Mouse (Mus musculus) yolk sac, embryonic 10.5 days (tissue): ENCODE measurements around the gene Sez6l.

Source experiments
- DNase-seq: peaks from one replicate; pipeline ENCODE4 v3.0.0-alpha.2; 2017; ENCODE audit warnings: low spot score

Sez6l gene

DNA sequence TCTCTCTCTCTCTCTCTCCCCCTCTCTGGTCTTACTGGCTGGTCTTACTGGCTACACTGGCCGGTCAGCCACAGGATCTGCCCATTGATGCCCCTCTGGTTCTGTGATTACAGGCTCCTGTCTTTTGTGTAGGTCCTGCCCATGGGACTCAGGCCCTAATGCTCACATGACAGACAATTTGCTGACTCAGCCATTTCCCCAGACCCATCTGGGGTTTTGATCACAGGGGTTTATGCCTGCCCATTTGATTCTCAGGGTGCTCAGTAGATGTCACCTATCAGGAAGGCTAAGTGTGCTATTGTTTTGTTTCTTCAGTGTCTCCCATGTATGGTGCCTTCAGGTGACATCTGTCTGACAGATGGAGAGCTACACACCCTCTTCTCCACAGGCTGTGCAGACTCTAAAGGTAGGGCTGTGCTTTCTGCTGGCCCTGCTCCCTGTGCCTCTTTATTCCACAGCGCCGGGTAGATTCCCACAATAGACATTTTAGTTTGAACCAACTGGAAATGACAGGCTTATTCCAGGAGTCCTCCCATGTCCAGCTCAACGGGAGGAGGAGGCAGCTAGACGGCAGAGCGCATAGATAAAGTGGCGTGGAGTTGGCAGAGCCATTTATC, 80.1 kb downstream of the Sez6l start:
- no peak for DNase-seq

GRCm38 (mm10) chr5:112493492-112493891, 83.5 kb downstream of the Sez6l start:
- peak; percentile 23 for DNase-seq

DNA sequence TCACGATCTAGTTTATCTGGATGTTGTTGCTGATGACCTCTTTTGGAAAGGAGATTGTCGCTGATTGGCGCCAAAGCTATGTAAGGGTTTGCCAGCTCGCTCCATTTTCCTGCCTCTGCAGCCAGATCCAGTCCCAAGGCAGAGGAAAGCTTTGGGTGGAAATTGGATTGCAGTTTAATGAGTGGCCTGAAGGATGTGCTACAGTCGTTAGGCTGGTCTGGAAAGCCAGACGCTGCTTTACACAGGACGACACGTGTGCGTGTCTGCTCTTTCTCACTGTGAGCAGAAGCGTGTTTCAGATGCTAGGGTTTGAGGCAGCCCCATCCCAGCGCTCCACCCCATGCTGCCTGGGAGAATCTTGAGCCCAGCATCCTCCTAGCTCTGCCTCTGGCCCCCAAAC, 85.5 kb downstream of the Sez6l start:
- DNase-seq, result no peak

DNA sequence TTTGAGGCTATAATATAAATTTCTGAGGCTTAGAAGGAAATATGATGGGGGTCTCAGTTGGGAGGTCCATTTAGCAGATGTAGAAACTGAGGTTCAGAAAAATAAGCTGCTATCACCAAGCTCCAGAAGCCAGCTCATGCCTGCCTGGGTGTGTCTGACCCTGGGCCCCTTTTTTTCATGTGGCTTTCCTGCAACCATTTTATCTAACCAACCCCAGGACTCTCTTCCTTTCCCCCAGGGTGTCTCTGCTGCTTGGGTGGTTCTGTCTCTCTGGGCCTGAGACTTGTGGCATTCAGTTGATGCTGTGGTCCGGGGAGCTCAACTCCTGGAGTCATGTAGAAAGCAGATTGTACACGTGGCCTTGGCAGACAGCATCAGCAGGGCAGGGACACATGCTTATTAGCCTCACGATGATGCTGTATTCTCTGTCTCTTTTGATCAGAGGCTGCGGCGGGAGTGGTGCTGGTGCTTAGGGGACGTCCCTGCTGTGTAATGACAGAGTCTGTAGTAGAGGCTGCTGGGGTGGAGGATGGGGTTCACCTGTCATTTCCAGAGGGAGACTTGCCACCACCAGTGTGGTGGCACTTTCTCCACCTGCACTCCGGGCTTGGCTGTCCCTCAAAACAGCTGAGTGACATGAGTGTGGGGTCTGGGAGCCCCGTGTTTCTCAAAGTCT, 88.7 kb downstream of the Sez6l start:
- no peak for DNase-seq

- no peak for DNase-seq
Measured at GRCm38 (mm10) chr5:112487504-112487903, 89.5 kb downstream of the Sez6l start.

- DNase-seq, result no peak
Measured at GRCm38 (mm10) chr5:112486415-112486814, 90.6 kb downstream of the Sez6l start.

- no peak for DNase-seq
Measured at GRCm38 (mm10) chr5:112484924-112485715, 91.9 kb downstream of the Sez6l start.

- no peak for DNase-seq
Measured at GRCm38 (mm10) chr5:112483030-112483429, 94.0 kb downstream of the Sez6l start.

GRCm38 (mm10) chr5:112482551-112482950, 94.4 kb downstream of the Sez6l start:
- no peak for DNase-seq

DNA sequence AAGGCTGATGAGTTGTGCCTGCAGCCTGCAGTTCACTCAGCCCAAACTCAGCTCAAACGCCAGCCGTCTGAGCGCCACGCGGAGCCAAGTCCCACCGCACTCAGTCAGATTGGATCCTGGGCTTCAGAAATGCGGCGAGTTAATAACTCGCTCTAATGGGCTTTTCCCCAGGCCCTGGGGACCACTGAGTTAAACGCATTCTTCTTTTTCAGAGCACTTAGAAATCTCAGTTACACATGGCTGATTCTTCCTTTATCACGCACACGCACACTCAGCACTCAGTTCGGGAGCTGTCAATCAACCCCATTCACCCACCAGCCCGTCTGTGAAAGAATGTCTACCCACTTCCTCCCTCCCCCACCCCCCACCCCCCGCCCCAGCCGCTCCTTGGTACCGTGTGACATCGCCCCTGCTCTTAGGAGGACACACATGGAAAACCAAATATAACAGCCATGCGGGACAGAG, 95.0 kb downstream of the Sez6l start:
- DNase-seq, result no peak

DNA sequence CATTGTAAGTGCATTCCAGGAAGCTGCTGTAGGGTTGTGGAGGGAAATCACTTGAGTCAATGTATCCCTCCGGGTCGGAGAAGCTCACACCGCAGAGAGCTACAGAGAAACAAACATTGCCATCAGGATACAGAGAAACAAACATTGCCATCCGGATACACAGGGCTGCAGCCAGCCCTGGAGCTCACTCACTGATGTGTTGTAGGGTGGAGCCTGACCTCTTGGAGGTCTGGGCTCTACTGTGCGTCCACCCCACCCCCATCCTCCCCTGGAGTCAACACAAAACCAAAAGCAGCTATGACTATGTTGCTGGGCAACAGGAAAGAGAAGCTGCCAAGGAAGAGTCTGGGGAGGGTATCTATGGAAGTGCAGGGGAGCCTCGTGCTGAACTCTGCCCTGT, 103.5 kb downstream of the Sez6l start:
- no peak for DNase-seq

GRCm38 (mm10) chr5:112470144-112470543, 106.8 kb downstream of the Sez6l start:
- no peak for DNase-seq

- DNase-seq, result no peak
Measured at GRCm38 (mm10) chr5:112468986-112469581, 107.9 kb downstream of the Sez6l start.

- no peak for DNase-seq
Measured at GRCm38 (mm10) chr5:112466331-112466730, 110.7 kb downstream of the Sez6l start.

DNA sequence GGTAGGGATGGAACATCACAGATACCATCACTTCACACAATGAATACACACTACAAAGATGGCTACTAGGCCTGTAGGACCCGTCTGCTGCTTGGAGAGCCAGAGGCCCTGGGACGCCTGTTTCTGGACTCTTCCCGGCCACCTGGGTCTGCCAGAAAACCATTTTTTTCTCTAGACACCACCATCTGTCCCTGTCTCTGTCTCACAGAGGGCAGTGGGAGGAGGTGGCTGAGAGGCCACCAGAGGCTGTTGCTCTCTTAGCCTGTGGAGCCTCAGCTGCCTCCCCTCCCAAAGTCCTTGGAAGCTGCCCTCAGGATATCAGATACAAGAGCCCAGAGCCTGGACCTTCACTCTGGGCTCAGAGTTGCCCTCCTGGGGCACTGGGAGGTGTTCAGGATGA, 117.1 kb downstream of the Sez6l start:
- no peak for DNase-seq

DNA sequence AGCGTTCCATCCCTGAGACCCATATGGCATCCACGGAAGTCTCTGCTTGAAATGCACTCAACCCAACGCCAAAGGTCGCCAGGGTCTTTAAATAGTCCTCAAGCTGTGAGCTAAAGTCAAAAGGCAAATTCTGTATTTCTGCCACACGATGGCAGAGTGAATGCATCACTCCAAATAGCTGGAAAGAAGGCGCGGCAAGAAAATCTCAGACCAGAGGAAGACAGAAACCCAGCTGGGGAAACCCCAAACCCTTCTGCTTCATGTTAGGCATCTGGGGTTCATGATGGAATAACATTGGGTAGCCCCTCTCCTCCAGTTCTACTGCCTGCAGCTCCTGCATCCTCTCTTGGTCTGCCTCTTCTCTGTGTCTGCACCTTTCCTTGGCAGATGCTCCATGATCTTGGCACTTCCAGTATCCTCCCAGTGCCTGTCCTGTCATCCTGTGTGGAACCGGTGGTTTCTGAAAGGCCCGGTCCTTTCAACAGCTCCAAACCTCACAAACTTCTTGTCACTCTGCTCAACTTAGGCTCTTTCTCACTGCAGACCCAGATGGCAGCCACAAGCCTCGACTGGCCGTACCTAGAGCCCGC, 121.9 kb downstream of the Sez6l start:
- no peak for DNase-seq

DNA sequence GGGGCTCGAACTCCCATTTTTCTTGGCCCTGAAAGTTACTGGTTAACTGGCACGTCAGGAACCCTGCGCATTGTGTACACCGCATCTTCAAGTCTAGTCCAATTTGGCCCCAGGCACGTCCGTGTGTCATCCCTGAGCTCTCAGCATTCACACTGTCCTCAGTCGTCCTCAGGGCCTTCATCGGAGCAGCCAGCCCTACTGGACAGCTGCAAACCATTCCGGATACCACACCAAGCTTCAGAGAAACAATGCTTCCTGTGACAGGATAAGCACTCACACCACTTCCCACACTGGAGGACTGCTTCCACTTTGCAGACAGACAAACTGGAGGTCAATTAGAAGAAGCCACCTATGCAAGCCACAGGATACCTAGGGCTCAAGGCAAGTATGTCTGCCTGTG, 123.9 kb downstream of the Sez6l start:
- no peak for DNase-seq

GRCm38 (mm10) chr5:112448747-112449440, 128.1 kb downstream of the Sez6l start, which contains the start of gene Gm6588:
Gene Gm6588, plus strand, starts transcription at chr5:112449426.
- DNase-seq, result no peak

DNA sequence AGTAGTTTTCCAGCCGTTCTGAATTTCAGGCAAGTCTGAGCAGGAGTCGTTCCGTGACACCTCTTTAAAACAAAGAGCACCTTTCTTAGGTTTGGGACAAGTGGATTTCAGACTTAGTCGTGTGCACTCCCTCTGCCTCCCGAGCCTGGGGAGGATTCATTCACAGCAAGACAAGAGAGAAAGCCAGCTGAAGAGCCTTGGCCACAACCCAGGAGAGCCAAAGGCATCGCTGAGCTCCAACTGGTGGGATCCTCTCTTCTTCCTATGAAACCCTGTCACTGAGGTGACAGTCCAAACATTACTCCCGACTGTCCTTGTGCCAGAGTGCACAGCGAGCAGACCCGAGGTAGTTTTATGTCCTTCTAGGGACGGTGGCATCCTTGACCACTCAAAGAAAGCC, 138.4 kb downstream of the Sez6l start:
- no peak for DNase-seq

DNA sequence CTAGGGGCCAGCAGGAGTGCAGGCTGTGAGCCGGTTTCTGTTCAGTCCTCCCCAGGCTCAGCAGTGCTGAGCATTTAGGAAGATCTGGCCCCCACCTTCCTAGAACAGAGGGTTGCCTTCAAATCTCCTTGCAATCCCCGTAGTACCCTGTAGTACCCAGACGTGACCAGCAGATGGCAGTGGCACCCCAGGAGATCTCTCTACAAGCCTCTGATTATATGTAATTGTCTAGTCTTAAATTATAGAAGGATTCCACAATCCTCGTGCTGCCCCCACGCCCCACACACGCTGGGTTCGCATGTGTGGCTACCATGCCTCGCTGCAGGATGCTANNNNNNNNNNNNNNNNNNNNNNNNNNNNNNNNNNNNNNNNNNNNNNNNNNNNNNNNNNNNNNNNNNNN, 144.0 kb downstream of the Sez6l start:
- peak; percentile 24 for DNase-seq

DNA sequence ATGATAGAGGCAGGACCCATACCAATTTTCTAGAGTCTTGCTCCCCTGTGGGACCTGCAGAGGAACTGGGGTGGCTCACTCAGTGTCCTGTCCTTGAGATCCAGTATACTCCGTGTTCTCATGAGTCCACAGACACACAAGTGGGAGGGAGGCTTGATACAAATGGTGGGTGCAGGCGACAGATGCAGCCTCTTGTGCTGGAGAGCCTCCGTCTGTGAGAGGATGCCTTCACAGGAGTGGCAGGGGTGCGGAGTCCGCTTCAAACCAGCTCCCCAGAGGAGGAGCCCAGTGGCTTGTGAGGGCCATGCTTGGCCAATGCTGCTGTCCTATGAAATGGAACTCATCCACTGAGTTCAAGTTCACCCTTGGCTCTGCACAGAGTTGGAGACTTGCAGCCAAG, 145.0 kb downstream of the Sez6l start:
- DNase-seq, result no peak
